In the genomic region with DNA sequence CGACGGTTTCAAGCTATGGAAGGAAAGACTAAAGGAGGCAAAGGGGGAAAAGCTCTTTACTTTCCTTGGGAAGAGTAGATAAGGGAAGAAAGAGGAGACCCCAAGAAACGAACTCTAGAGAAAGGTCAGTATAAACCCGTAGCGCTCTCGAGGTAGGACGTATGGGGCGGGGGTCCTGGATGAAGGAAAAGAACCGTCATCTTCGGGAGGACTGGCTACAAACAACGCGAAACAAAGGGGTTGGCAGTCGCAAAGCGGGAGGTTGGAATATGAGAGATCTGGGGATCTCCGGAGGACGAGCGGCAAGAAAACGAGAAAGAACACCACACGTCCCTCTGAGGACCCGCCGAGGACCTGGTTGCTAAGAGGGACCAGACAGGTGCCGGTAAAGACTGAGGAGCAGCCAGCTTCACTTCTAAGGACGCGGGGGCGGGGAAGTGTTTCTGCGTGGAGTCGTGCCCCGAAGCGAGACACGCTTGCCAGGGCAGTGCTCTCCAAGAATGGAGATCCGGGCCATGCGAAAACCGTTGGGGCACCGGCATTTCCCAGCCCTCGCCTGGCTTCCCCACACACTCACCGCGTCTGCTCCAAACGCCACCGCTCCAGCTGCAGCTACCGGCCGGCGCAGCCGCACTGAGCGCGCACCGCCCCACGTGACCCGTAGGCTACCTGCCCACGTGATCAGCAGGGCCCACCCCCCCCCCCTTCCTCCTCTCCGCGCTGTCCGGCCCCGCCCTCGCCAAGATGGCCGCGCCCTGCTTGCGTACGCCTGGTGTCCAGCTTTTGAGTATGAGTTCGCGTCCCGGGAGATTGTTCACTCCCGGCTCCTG, we compare ENCODE assay signal across 1 mouse cellular context.
A peak's percentile ranks its signal among the peaks of the same experiment; 100 is the strongest.
TF ChIP-seq lines count a peak whose summit lies in the region.

Fam118b (minus strand) TSS at position 660 of the 830 bp plus-strand sequence.
Rpusd4 (plus strand) TSS at position 720 of the 830 bp plus-strand sequence.

TF ChIP-seq in CH12.LX, 34 proteins besides CTCF, POLR2A, EP300 and RAD21 (continued from another document):
- TF ChIP-seq ZC3H11A (IDR thresholded peaks at IDR 0.05; ENCODE audit: low read depth, low read length) (no peak), NELFE (IDR thresholded peaks at IDR 0.05; ENCODE audit: low read depth, low read length) (peak; percentile 92), TCF12 (IDR thresholded peaks at IDR 0.05; ENCODE audit: low read depth, low read length) (peak; percentile 86), IRF4 (IDR thresholded peaks at IDR 0.05; ENCODE audit: low read depth, low read length) (peak; percentile 51), ZKSCAN1 (IDR thresholded peaks at IDR 0.05; ENCODE audit: borderline replicate concordance, low read depth, low read length) (no peak), GABPA (IDR thresholded peaks at IDR 0.05; ENCODE audit: insufficient replicate concordance, low read depth, low read length) (no peak), MAZ (IDR thresholded peaks at IDR 0.05; ENCODE audit: low read depth, low read length) (peak; percentile 95), UBTF (IDR thresholded peaks at IDR 0.05; ENCODE audit: low read depth, low read length) (0 out of 2 replicates have a peak, but pooled peaks have one; percentile 33), KAT2A (IDR thresholded peaks at IDR 0.05; ENCODE audit: insufficient replicate concordance, low read length) (no peak), POLR2AphosphoS2 (IDR thresholded peaks at IDR 0.05; ENCODE audit: low read depth, low read length) (0 out of 2 replicates have a peak, but pooled peaks have one; percentile 46), JUN (IDR thresholded peaks at IDR 0.05; ENCODE audit: insufficient read depth, low read depth, low read length) (no peak), MAX (IDR thresholded peaks at IDR 0.05; ENCODE audit: low read length) (peak; percentile 97), SIN3A (IDR thresholded peaks at IDR 0.05; ENCODE audit: low read length) (peak; percentile 88), ETS1 (conservative IDR thresholded peaks at IDR 0.05; ENCODE audit: low read depth, low read length) (peak; percentile 41; the same call in 1 of the 2 replicates), PAX5 (IDR thresholded peaks at IDR 0.05; ENCODE audit: low read length) (no peak), ZMIZ1 (IDR thresholded peaks at IDR 0.05; ENCODE audit: low read depth, low read length) (peak; percentile 72), MEF2A (IDR thresholded peaks at IDR 0.05; ENCODE audit: borderline replicate concordance, low read depth, low read length) (peak; percentile 24; the same call in 1 of the 2 replicates), ELF1 (IDR thresholded peaks at IDR 0.05; ENCODE audit: low read depth, low read length) (peak; percentile 55; the same call in 1 of the 2 replicates), TBP (conservative IDR thresholded peaks at IDR 0.05; ENCODE audit: low read depth, low read length) (peak; percentile 72), HCFC1 (IDR thresholded peaks at IDR 0.05; ENCODE audit: low read depth, low read length) (peak; percentile 77), MYC (IDR thresholded peaks at IDR 0.05; ENCODE audit: low read depth, low read length) (no peak; the same call in none of the 2 replicates), ZNF384 (IDR thresholded peaks at IDR 0.05; ENCODE audit: low read depth, low read length) (no peak), MXI1 (IDR thresholded peaks at IDR 0.05; ENCODE audit: low read depth, low read length) (peak; percentile 88)
